Mouse (Mus musculus) midbrain, embryonic 10.5 days (tissue): ENCODE data around the gene Ms4a6b. TPM values are rescaled to one million over a fixed set of nuclear protein-coding genes. Genes with fewer than 3 reads are reported as not detected.
"Not testable (repeated sequence)": the region's sequence is repeated elsewhere in the genome, so short reads cannot be mapped to it uniquely, and the experiment has no call there.

Experiments
- DNase-seq: peaks from one replicate; pipeline ENCODE4 v3.0.0-alpha.2; 2017; ENCODE audit warnings: low spot score
- H3K27ac ChIP-seq: fragments of 300-500 bp; sonication (generic); replicated peaks from 2 replicates; pipeline ENCODE4 v1.5.1; 2016; ENCODE audit warnings: mild to moderate bottlenecking
- H3K27me3 ChIP-seq: fragments of 300-500 bp; sonication (generic); 2 replicates; pipeline ENCODE4 v1.6.1; 2016; ENCODE audit warnings: low read depth, mild to moderate bottlenecking; ENCODE audit not compliant: poor library complexity, severe bottlenecking
- H3K36me3 ChIP-seq: fragments of 300-500 bp; sonication (generic); 2 replicates; pipeline ENCODE4 v1.6.1; 2016; ENCODE audit warnings: mild to moderate bottlenecking, moderate library complexity
- H3K4me1 ChIP-seq: fragments of 300-500 bp; sonication (generic); 2 replicates; pipeline ENCODE4 v1.6.1; 2016
- H3K4me3 ChIP-seq: fragments of 300-500 bp; sonication (generic); 2 replicates; pipeline ENCODE4 v1.5.1; 2016; ENCODE audit warnings: mild to moderate bottlenecking, moderate library complexity
- H3K9me3 ChIP-seq: fragments of 300-500 bp; sonication (generic); replicated peaks from 2 replicates; pipeline ENCODE4 v1.6.1; 2016; ENCODE audit warnings: mild to moderate bottlenecking
- WGBS: fragments of 180-500 bp; shearing (Covaris S2); methylation state at CpG from one replicate; pipeline ENCODE4 v1.1.7; 2016; 5-methylcytosine and 5-hydroxymethylcytosine counted together
- polyA plus RNA-seq: library from polyadenylated mRNA; unstranded; fragments of >200 nt; fragmentation: Nextera tagmentation; extraction: Ambion mirVana; gene quantifications from 2 replicates; pipeline ENCODE4 v1.2.1, GENCODE M21; 2016

Gene Ms4a6b
- polyA plus RNA-seq, 1 experiment from 2014 or later, result 2.3 TPM

DNA sequence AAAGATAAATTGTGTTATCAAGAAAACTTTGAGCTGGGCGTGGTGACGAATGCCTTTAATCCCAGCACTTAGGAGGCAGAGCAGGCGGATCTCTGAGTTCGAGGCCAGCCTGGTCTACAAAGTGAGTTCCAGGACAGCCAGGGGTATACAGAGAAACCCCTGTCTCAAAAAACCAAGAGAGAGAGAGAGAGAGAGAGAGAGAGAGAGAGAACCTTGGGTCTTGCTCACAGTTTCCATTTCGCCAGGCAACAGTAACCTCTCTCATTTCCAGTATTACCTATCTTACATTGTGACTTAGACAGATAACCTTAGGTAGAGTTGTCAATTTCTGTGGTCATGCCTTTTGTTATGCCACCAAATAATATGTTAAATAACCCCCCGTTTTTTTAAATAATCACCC is 20.0 kb upstream of the Ms4a6b start:
- DNase-seq, result no peak
- Histone ChIP-seq H3K4me3 (no peak overlapping the region), H3K36me3 (no peaks in the 10 kb centered on the region), H3K27ac (no peak overlapping the region), H3K27me3 (no peaks in the 10 kb centered on the region), H3K9me3 (no peaks in the 10 kb centered on the region), H3K4me1 (no peaks in the 10 kb centered on the region)
- 92% methylated on average over 6 of the region's 6 CpGs for WGBS

DNA sequence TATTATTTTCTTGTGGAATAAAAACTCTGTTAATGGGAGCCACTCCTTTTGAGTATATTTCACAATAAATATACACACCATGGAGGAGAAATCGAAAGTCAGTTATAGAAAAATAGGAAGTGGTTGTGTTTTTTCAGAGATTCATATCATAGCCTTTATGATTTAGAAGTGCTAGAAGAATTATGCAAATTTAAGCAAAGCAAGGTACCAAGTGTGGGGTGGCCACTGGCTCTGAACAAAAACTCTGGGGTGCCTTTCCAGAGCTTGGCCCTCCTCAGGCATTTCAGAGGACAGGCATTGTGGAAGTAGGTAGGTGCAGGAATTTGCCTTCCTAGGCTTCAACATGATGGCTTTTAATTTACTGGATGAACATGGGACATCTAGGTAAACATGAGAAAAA is 19.0 kb upstream of the Ms4a6b start:
- not testable (repeated sequence) for H3K27me3 ChIP-seq, H3K27ac ChIP-seq, H3K4me3 ChIP-seq, H3K4me1 ChIP-seq, H3K36me3 ChIP-seq, H3K9me3 ChIP-seq, DNase-seq
- WGBS, result 84% methylated on average over 1 of the region's 1 CpGs

DNA sequence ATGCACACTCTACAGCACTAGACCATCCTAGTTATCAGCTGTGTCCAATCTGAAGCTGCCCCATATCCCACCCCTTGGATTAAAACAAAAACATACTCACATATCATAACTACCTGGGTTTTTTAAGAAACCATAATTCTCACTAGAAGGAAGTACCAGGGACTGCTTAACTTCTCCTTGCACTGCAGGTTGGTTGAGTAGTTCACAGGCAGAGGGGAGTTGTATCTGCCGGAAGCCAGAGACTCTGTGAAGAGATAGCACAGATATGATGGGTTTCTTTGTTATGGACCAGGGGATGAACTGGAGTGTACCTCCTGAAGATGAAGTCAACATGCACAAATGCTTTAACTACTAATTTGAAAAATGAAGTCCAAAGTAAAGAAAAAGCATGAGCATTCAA is 15.5 kb upstream of the Ms4a6b start:
- 93% methylated on average over 1 of the region's 1 CpGs for WGBS
- Histone ChIP-seq H3K4me1 (no peaks in the 10 kb centered on the region), H3K4me3 (no peak overlapping the region), H3K36me3 (no peaks in the 10 kb centered on the region), H3K9me3 (no peaks in the 10 kb centered on the region), H3K27me3 (no peaks in the 10 kb centered on the region), H3K27ac (no peak overlapping the region)
- DNase-seq, result no peak

DNA sequence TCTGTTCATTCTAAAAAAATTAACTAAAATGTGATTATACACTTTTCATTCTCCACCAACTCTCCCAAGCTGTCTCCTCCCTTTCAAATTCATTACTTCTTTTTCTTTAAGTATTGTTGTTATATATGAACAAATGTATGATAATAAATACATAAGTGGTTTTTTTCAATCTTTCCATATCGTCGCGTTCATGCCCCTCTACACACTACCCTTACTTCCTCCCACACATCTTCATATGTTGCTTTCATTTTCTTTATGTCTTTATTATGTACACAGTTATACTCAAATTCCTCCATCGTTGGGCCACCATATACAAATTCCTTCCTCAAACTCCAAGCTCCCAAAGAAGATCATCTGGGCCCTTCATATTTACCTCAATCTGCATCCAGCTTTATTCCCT is 15.0 kb upstream of the Ms4a6b start:
- WGBS, result 91% methylated on average over 4 of the region's 4 CpGs
- Histone ChIP-seq H3K9me3 (no peaks in the 10 kb centered on the region), H3K27me3 (no peaks in the 10 kb centered on the region)

DNA sequence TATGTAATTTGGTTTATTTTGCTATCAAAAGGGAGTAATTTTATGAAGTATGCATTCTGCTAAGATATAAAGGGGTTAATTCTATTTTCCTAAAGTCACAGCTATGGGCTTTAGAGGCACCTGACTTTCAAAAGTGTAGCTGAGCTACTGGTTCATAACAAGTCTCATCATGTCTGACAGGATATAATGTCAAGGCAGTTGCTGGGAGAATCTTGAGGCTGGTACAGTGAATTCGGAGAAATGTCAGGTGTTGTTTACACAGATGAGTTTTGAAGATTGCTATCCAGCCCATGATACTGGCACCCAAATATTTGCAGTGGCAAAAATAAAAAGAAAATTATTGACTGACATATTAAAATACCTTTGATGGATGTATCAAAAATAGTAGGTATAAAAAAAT is 11.5 kb upstream of the Ms4a6b start:
- H3K27me3 ChIP-seq, result no peaks in the 10 kb centered on the region
- DNase-seq, result no peak
- no peak overlapping the region for H3K27ac ChIP-seq
- H3K9me3 ChIP-seq, result no peaks in the 10 kb centered on the region
- WGBS, result 88% methylated on average over 1 of the region's 1 CpGs
- H3K36me3 ChIP-seq, result no peaks in the 10 kb centered on the region
- H3K4me3 ChIP-seq, result no peak overlapping the region
- H3K4me1 ChIP-seq, result no peaks in the 10 kb centered on the region

More for the DNA sequence above, 15.0 kb upstream of the Ms4a6b start:
- Histone ChIP-seq H3K27ac (no peak overlapping the region), H3K36me3 (no peaks in the 10 kb centered on the region), H3K4me3 (no peak overlapping the region), H3K4me1 (no peaks in the 10 kb centered on the region)
- no peak for DNase-seq

DNA sequence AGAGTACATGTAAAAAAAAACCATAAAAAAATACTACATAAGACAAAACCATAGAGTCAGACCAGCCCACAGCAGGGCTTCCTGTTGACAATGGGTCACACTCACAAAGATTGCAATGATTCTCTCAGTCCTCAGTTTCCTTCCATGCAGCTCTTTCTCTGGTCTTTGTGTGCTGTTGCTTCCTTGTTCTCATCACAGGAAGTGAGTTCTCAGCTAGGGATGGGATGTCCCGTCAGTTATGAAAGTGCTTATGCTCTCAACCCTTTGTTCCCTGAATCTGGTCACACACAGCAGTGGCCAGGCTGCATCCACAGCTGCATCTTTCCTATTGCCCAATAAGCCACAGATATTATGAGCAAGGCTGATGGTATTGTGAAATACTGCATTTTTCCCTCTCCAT is 2.9 kb upstream of the Ms4a6b start:
- H3K4me1 ChIP-seq, result no peaks in the 10 kb centered on the region
- no peaks in the 10 kb centered on the region for H3K27me3 ChIP-seq
- H3K36me3 ChIP-seq, result no peaks in the 10 kb centered on the region
- no peak for DNase-seq
- no peaks in the 10 kb centered on the region for H3K9me3 ChIP-seq
- 84% methylated on average over 1 of the region's 1 CpGs for WGBS
- H3K27ac ChIP-seq, result no peak overlapping the region
- no peak overlapping the region for H3K4me3 ChIP-seq

DNA sequence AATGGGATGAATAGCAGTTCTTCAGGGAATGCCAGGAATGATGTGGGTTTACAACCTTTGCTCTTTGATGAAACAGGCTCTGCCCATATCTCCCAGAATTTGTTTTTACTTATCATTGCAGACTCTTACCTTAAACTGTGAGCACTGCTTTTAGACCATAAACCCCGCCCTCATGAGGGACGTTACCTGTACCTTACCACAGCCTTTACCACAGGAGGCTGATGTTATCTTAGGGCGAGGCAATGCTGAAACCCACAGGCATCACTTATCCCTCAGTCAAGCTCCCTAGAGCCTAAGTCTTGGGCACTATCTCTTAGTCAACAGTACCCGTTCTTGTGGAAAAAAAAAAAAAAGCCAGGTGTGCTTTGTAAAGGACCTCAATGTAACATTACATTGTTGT is 533 bp downstream of the Ms4a6b start:
- H3K27ac ChIP-seq, result no peak overlapping the region
- 69% methylated on average over 4 of the region's 4 CpGs for WGBS
- H3K9me3 ChIP-seq, result no peaks in the 10 kb centered on the region
- DNase-seq, result no peak
- H3K27me3 ChIP-seq, result no peaks in the 10 kb centered on the region
- no peak overlapping the region for H3K4me3 ChIP-seq
- H3K4me1 ChIP-seq, result no peaks in the 10 kb centered on the region
- no peaks in the 10 kb centered on the region for H3K36me3 ChIP-seq

DNA sequence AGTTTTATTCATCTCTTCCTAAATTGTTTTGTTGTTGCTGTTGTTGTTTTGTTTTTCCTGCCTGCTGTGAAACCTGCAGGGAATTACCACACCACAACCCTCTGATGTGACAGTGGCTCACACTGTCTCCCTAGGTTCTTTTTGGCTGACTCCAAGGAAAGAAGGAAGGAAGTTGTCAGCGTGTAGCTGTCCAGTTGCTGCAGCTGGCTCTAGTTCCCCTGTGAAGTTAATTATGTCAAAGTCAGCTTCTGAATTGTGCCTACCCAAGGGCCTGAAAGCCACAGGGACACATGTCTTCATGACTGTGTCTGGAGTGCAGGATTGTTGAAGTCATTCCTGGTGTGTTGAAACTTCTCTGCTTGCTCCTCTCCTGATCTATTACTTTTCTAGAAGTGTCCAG is 1.1 kb downstream of the Ms4a6b start:
- H3K4me3 ChIP-seq, H3K4me1 ChIP-seq, H3K27ac ChIP-seq, H3K36me3 ChIP-seq, H3K9me3 ChIP-seq, H3K27me3 ChIP-seq, DNase-seq: not testable (repeated sequence)
- 56% methylated on average over 1 of the region's 1 CpGs for WGBS

DNA sequence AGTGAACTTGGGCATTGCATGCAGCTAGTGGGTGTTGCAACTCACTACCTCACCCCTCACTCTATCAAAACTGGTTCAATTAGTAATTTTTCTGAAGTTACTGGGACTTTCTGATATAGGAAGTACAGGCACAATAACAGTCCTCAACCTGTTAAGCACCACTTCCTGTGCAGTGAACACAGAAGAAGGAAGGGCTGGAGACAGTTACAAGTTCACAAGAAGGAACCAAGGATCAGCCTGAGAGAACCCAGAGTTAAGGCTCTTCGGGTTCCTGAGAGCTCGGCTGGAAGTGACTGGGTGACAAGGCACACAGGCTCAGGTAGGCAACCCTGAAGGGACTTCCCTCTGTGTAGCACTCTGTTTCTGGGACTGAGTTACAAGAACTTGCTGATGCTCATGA is 2.0 kb downstream of the Ms4a6b start:
- H3K27ac ChIP-seq, H3K27me3 ChIP-seq, H3K9me3 ChIP-seq, H3K4me1 ChIP-seq, DNase-seq, H3K4me3 ChIP-seq, H3K36me3 ChIP-seq: not testable (repeated sequence)
- WGBS, result 92% methylated on average over 2 of the region's 2 CpGs

DNA sequence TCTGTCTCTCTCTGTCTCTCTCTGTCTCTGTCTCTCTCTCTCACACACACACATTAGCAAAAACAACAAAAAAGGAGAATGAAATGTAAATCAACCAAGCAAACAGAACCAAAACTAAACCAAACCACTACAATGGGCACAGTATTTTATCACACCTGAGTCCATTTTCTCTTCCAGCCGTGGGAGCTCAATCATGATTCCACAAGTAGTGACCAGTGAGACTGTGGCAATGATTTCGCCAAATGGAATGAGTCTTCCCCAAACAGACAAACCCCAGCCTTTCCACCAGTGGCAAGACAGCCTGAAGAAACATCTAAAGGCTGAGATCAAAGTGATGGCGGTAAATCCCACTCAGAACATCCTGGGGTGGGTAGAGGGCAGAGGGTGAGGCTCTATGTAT is 3.8 kb downstream of the Ms4a6b start:
- Histone ChIP-seq H3K9me3 (no peaks in the 10 kb centered on the region), H3K36me3 (no peaks in the 10 kb centered on the region), H3K4me3 (no peak overlapping the region), H3K4me1 (no peaks in the 10 kb centered on the region), H3K27ac (no peak overlapping the region), H3K27me3 (no peaks in the 10 kb centered on the region)
- WGBS, result 91% methylated on average over 3 of the region's 3 CpGs
- DNase-seq, result no peak

DNA sequence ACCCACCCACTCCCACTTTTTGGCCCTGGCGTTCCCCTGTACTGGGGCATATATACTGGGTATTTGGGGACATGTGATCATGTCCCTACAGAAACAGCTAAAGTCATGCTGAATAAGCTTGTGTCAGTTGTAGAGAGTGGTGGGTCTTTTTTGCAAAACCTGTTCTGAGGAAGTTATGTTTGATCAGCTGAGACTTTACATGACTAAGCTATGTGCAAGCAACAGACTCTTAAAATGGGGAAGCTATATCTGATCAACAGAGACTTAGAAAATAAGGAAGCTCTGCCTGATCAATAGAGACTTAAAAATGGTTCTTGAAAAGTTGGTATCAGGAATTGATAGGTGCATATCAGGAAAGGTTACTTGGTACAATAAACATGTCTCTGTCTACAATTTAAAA is 17.1 kb downstream of the Ms4a6b start:
- Histone ChIP-seq H3K4me3 (no peak overlapping the region), H3K27ac (no peak overlapping the region), H3K4me1 (peaks cover 10% of the 10 kb centered on the region), H3K9me3 (no peaks in the 10 kb centered on the region), H3K27me3 (no peaks in the 10 kb centered on the region), H3K36me3 (no peaks in the 10 kb centered on the region)
- 90% methylated on average over 1 of the region's 1 CpGs for whole genome bisulfite sequencing
- no peak for DNase-seq

DNA sequence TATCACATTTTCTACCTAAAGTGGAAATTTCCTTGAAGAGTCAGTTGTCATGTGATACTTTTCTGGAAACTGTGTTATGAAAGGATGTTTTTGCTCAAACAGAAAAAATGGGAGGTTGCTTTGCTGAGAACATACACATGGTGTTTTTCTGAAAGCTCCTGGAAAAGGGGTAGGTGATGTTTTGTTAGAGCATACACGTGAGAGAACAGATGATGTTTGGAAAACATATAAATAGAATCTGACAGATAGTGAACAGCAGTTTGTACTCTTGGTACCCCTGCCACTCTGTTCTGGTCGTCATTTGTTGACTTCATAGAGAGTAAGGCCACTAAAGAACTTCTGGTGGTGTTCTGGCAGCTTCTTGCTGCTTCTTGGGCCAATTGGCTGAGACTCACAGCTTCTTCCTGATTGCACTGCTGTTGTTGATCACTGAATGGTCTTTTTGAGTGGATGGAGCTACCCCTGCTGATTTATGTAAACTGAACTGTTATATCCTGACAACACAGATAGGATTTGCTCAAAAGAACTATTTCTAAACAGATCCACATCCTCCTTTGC is 17.7 kb downstream of the Ms4a6b start:
- H3K9me3 ChIP-seq, result no peaks in the 10 kb centered on the region
- 75% methylated on average over 2 of the region's 2 CpGs for WGBS
- H3K4me3 ChIP-seq, result no peak overlapping the region
- no peak overlapping the region for H3K27ac ChIP-seq
- peaks cover 10% of the 10 kb centered on the region for H3K4me1 ChIP-seq
- no peak for DNase-seq
- no peaks in the 10 kb centered on the region for H3K36me3 ChIP-seq
- H3K27me3 ChIP-seq, result no peaks in the 10 kb centered on the region

DNA sequence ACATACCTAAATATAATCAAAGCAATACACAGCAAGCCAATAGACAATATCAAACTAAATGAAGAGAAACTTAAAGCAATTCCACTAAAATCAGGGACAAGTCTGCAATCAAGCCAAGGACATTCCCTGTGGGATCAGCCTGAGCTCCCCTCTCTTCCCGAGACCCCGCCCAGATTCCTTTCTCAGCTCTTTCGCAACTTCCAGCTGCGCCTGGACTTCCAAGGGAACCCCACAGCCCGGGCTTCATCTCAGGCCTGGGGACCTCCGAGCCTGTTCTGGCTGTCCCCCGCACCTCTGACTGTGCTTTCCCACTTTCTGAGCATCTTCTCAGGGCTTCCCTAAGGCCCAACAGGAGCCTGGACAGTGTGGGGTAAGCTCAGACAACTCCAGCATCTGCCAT is 20.3 kb downstream of the Ms4a6b start, which contains the start of gene Ms4a4d:
TSS of gene Ms4a4d (plus strand) at position 209 of the 400 bp plus-strand sequence.
- peaks cover 10% of the 10 kb centered on the region for H3K4me1 ChIP-seq
- no peak within 1 kb of the TSS; the same call in 1 of the 2 replicates for H3K27ac ChIP-seq
- peak; percentile 12 for DNase-seq
- no peaks in the 10 kb centered on the region for H3K9me3 ChIP-seq
- H3K27me3 ChIP-seq, result no peaks in the 10 kb centered on the region
- H3K36me3 ChIP-seq, result no peaks in the 10 kb centered on the region
- no peak within 1 kb of the TSS for H3K4me3 ChIP-seq
- WGBS, result 11% methylated on average over 7 of the region's 7 CpGs

DNA sequence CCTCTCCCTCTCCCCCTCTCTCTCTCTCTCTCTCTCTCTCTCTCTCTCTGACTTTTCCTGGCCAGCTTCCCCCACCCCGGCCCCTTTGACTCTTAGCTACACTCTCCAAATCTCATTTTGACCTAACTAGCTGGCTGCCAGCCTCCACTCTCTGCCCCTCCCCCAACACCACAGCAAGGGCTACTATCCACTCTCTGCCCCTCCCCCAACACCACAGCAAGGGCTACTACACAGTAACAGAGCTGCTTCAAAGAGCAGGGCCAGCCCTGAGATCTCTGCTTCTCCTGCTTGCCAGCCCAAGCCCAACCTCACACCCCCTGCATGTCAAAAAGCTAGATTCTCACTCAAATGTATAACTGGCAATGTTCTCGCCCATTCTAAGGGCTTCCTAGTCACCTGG is 21.0 kb downstream of the Ms4a6b start:
- H3K27me3 ChIP-seq, result no peaks in the 10 kb centered on the region
- H3K4me1 ChIP-seq, result peaks cover 10% of the 10 kb centered on the region
- no peak overlapping the region; the same call in 1 of the 2 replicates for H3K27ac ChIP-seq
- peak; percentile 27 for DNase-seq
- no peaks in the 10 kb centered on the region for H3K36me3 ChIP-seq
- H3K9me3 ChIP-seq, result no peaks in the 10 kb centered on the region
- no peak overlapping the region for H3K4me3 ChIP-seq
- WGBS, result 26% methylated on average over 2 of the region's 2 CpGs
